Mouse (Mus musculus) megakaryocyte-erythroid progenitor cell, adult 5 weeks (primary cell): ENCODE data around the gene Atf6. TPM values are rescaled to one million over a fixed set of nuclear protein-coding genes. Genes with fewer than 3 reads are reported as not detected.

Source experiments
- polyA plus RNA-seq: library from polyadenylated mRNA; stranded (reverse); fragments of >175 nt; gene quantifications from 2 replicates; pipeline ENCODE4 v1.2.3, GENCODE M21; 2012

Atf6 gene
- 1.5 and 2.0 TPM in 2 replicates for polyA plus RNA-seq

GRCm38 (mm10) chr1:170867691-170868105 lies at the start of gene Atf6:
Gene Atf6 (minus strand): TSS chr1:170867771.

GRCm38 (mm10) chr1:170912891-170913615 lies 45.5 kb upstream of the Atf6 start, which contains the start of gene Fcrlb:
Gene Fcrlb (minus strand): TSS chr1:170912941.

GRCm38 (mm10) chr1:170884978-170885561 lies 17.5 kb upstream of the Atf6 start, which contains the start of the genes Gm26620 and Dusp12:
Gene Gm26620 (plus strand): TSS chr1:170885065.
Gene Dusp12 (minus strand): TSS chr1:170885540.

Other genes with a start within 250 kb of the Atf6 start
- 1.8 and 1.9 TPM in 2 replicates for gene Olfml2b, start 223.2 kb downstream of the Atf6 start, polyA plus RNA-seq
- gene Gm26620, start 17.3 kb upstream of the Atf6 start, polyA plus RNA-seq: 0.95 and 0.97 TPM in 2 replicates
- gene Dusp12, start 17.8 kb upstream of the Atf6 start, polyA plus RNA-seq: 12.0 and 12.5 TPM in 2 replicates
- 0.30 and 0.36 TPM in 2 replicates for gene Fcrlb, start 45.2 kb upstream of the Atf6 start, polyA plus RNA-seq
- gene Fcrla, start 59.8 kb upstream of the Atf6 start, polyA plus RNA-seq: 0.15 and 1.3 TPM in 2 replicates
- 11.3 and 16.6 TPM in 2 replicates for gene Fcgr2b, start 108.8 kb upstream of the Atf6 start, polyA plus RNA-seq
- 0.17 and 0.83 TPM in 2 replicates for gene Fcgr4, start 151.1 kb upstream of the Atf6 start, polyA plus RNA-seq
- gene Fcgr3, start 197.2 kb upstream of the Atf6 start, polyA plus RNA-seq: 8.9 and 21.9 TPM in 2 replicates
- gene Cfap126, start 246.1 kb upstream of the Atf6 start, polyA plus RNA-seq: 1.6 and 2.2 TPM in 2 replicates